In the genomic region with DNA sequence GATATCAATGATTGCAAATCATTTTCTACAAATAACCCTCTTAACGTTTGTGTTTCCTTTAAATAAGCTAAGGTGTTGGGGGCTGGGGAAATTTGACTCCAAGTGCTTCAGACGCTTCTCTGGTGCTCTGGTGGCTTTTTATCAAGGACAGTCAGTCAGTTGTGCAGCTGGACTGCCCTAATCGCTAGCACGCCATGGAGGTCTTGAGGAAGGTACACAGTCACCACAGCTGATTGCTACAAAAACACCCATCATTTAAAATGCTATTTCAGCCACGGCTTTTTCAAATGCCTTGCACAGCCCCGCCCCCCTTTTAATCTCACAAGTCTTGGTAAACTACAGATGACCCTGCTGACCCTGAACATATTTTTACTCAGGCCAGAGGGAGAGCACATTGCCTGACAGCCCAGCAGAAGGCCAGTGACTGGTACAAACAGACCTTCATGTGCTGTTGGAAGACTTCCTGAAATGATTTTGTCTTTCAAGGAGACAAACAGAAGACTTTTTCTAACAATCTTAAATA, we compare ENCODE assay signal across 11 mouse cellular contexts. TPM values are rescaled to one million over a fixed set of nuclear protein-coding genes. Genes with fewer than 3 reads are reported as not detected.
DNase-seq lines count a peak whose midpoint lies in the region; ATAC-seq and TF ChIP-seq lines count a peak whose summit lies in the region.
"Had no signal": no experiment of that assay in that cellular context is flagged by ENCODE, and none has a peak within 500 bp of the region (broad histone marks: within the 10 kb centered on the region; RNA-seq: fewer than 3 reads in every experiment).

No protein-coding gene starts in this region.

- 0 out of 2 replicates have a peak, but pooled peaks cover 7% of the 10 kb centered on the region for H3K9me3 ChIP-seq in heart, embryonic 12.5 days (replicated peaks)
- H3K9me3 ChIP-seq in stomach, embryonic 14.5 days (ENCODE audit: control insufficient read depth, low read depth, low read length): no peaks in the 10 kb centered on the region; the same call in 1 of the 2 replicates
- H3K9me3 ChIP-seq in stomach, postnatal 0 days (ENCODE audit: control insufficient read depth, low read length): no peaks in the 10 kb centered on the region
- H3K9me3 ChIP-seq in liver, embryonic 13.5 days (replicated peaks): no peaks in the 10 kb centered on the region
- no peaks in the 10 kb centered on the region for H3K9me3 ChIP-seq in forebrain, embryonic 15.5 days
- H3K9me3 ChIP-seq: limb, embryonic 12.5 days had no signal

- no peak overlapping the region for H3K4me3 ChIP-seq in heart, embryonic 12.5 days
- no peak overlapping the region for H3K4me3 ChIP-seq in stomach, embryonic 14.5 days (ENCODE audit: low read depth, low read length)
- H3K4me3 ChIP-seq in stomach, postnatal 0 days (ENCODE audit: low read depth, low read length): no peak overlapping the region
- H3K4me3 ChIP-seq in liver, embryonic 13.5 days (replicated peaks): no peak overlapping the region
- no peak overlapping the region for H3K4me3 ChIP-seq in forebrain, embryonic 15.5 days
- H3K4me3 ChIP-seq: limb, embryonic 12.5 days had no signal

- DNase-seq in heart, adult 8-10 months (ENCODE audit: low spot score): no peak
- no peak for DNase-seq in stomach, postnatal 0 days (ENCODE audit: low spot score)
- DNase-seq in liver, embryonic 13.5 days: peak; percentile 21
- no peak for DNase-seq in T-cell, adult 2 months (ENCODE audit: low spot score)
- no peak for DNase-seq in urinary bladder, postnatal 36 days (ENCODE audit: low spot score in 2 of 2)
- DNase-seq: cerebellum, adult 8-10 months had no signal

- ATAC-seq in heart, embryonic 12.5 days (ENCODE audit: insufficient number of reproducible peaks, low FRiP score): no peak
- ATAC-seq in stomach, embryonic 14.5 days (ENCODE audit: insufficient number of reproducible peaks, insufficient read depth, low FRiP score, low read depth): no peak
- ATAC-seq in stomach, postnatal 0 days (ENCODE audit: low FRiP score, low TSS enrichment): no peak
- peak; percentile 68 for ATAC-seq in liver, embryonic 13.5 days (ENCODE audit: low read depth)
- ATAC-seq in forebrain, embryonic 15.5 days (replicated peaks): no peak

- H3K9ac ChIP-seq in heart, embryonic 12.5 days: no peak overlapping the region
- no peak overlapping the region for H3K9ac ChIP-seq in stomach, embryonic 14.5 days (replicated peaks; ENCODE audit: low read depth, low read length)
- H3K9ac ChIP-seq in stomach, postnatal 0 days (ENCODE audit: low read length): no peak overlapping the region
- H3K9ac ChIP-seq in liver, embryonic 13.5 days: no peak overlapping the region
- H3K9ac ChIP-seq in forebrain, embryonic 15.5 days (replicated peaks): no peak overlapping the region
- H3K9ac ChIP-seq: hindbrain, embryonic 14.5 days; limb, embryonic 12.5 days had no signal

- peaks cover 22% of the 10 kb centered on the region for H3K4me1 ChIP-seq in heart, embryonic 12.5 days (replicated peaks)
- peaks cover 9% of the 10 kb centered on the region for H3K4me1 ChIP-seq in stomach, embryonic 14.5 days (ENCODE audit: control insufficient read depth, insufficient read depth, low read length)
- 0 out of 2 replicates have a peak, but pooled peaks cover 2% of the 10 kb centered on the region for H3K4me1 ChIP-seq in stomach, postnatal 0 days (replicated peaks; ENCODE audit: control insufficient read depth, insufficient read depth)
- peaks cover 27% of the 10 kb centered on the region for H3K4me1 ChIP-seq in liver, embryonic 13.5 days (replicated peaks)
- peaks cover 4% of the 10 kb centered on the region; the same call in 1 of the 2 replicates for H3K4me1 ChIP-seq in forebrain, embryonic 15.5 days

- no peak for TF ChIP-seq EP300 in stomach, postnatal 0 days (optimal IDR thresholded peaks at IDR 0.05)

- peak overlapping the region; percentile 54; the same call in 1 of the 2 replicates for H3K27ac ChIP-seq in heart, embryonic 12.5 days (ENCODE audit: poor library complexity, severe bottlenecking)
- peak overlapping the region; percentile 44; the same call in 1 of the 2 replicates for H3K27ac ChIP-seq in stomach, embryonic 14.5 days (ENCODE audit: low read length)
- H3K27ac ChIP-seq in stomach, postnatal 0 days (replicated peaks): no peak overlapping the region
- H3K27ac ChIP-seq in liver, embryonic 13.5 days: peak overlapping the region; percentile 64
- H3K27ac ChIP-seq in forebrain, embryonic 15.5 days (replicated peaks): no peak overlapping the region
- H3K27ac ChIP-seq: hindbrain, embryonic 14.5 days; limb, embryonic 12.5 days had no signal

- 22% methylated on average over 6 of the region's 6 CpGs for WGBS in heart, embryonic 12.5 days
- 17% methylated on average over 6 of the region's 6 CpGs for WGBS in stomach, embryonic 14.5 days
- WGBS in stomach, postnatal 0 days: 22% methylated on average over 6 of the region's 6 CpGs
- 25% methylated on average over 6 of the region's 6 CpGs for WGBS in liver, embryonic 13.5 days (ENCODE audit: insufficient replicate concordance)
- WGBS in forebrain, embryonic 15.5 days: 82% methylated on average over 6 of the region's 6 CpGs

- peaks cover 24% of the 10 kb centered on the region for H3K36me3 ChIP-seq in heart, embryonic 12.5 days
- H3K36me3 ChIP-seq in stomach, embryonic 14.5 days (ENCODE audit: control insufficient read depth, insufficient read depth, low read length): no peaks in the 10 kb centered on the region
- H3K36me3 ChIP-seq in stomach, postnatal 0 days (ENCODE audit: control insufficient read depth, insufficient read depth, low read length): no peaks in the 10 kb centered on the region
- peaks cover 12% of the 10 kb centered on the region; the same call in 1 of the 2 replicates for H3K36me3 ChIP-seq in liver, embryonic 13.5 days
- no peaks in the 10 kb centered on the region for H3K36me3 ChIP-seq in forebrain, embryonic 15.5 days

- no peak for TF ChIP-seq CTCF in stomach, postnatal 0 days (IDR thresholded peaks at IDR 0.05; ENCODE audit: low read depth)

- no peaks in the 10 kb centered on the region for H3K27me3 ChIP-seq in heart, embryonic 12.5 days (replicated peaks)
- H3K27me3 ChIP-seq in stomach, embryonic 14.5 days (ENCODE audit: control insufficient read depth, insufficient read depth, low read length): no peaks in the 10 kb centered on the region
- no peaks in the 10 kb centered on the region for H3K27me3 ChIP-seq in stomach, postnatal 0 days (ENCODE audit: control insufficient read depth, insufficient read depth, low read length)
- H3K27me3 ChIP-seq in liver, embryonic 13.5 days: no peaks in the 10 kb centered on the region
- H3K27me3 ChIP-seq in forebrain, embryonic 15.5 days: no peaks in the 10 kb centered on the region
- H3K27me3 ChIP-seq: limb, embryonic 12.5 days had no signal

- peak overlapping the region; percentile 19; the same call in 1 of the 2 replicates for H3K4me2 ChIP-seq in heart, embryonic 12.5 days
- no peak overlapping the region for H3K4me2 ChIP-seq in stomach, embryonic 14.5 days (replicated peaks; ENCODE audit: low read depth, low read length)
- no peak overlapping the region for H3K4me2 ChIP-seq in stomach, postnatal 0 days (replicated peaks; ENCODE audit: low read depth)
- H3K4me2 ChIP-seq in liver, embryonic 13.5 days: peak overlapping the region; percentile 32; the same call in 1 of the 2 replicates
- H3K4me2 ChIP-seq in forebrain, embryonic 15.5 days (replicated peaks): no peak overlapping the region
- H3K4me2 ChIP-seq: hindbrain, embryonic 14.5 days; limb, embryonic 12.5 days had no signal

RNA-seq across cellular contexts. Expression of gene Thumpd2, which starts 2.5 kb away (rescaled TPM):
- 10.5 and 11.6 TPM in 2 replicates for polyA plus RNA-seq in heart, embryonic 12.5 days (2016; fragmentation: Nextera tagmentation; extraction: Ambion mirVana)
- total RNA-seq in heart, adult 8-10 months (2022): 1 to 10 TPM; 4.1 to 4.7 (median 4.3) TPM
- 13.0 and 15.2 TPM in 2 replicates for polyA plus RNA-seq in stomach, embryonic 14.5 days (2014; fragmentation: Nextera tagmentation; extraction: Ambion mirVana)
- polyA plus RNA-seq in stomach, postnatal 0 days (2015; fragmentation: Nextera tagmentation; extraction: Ambion mirVana): 6.9 and 7.5 TPM in 2 replicates
- 7.8 and 10.5 TPM in 2 replicates for polyA plus RNA-seq in liver, embryonic 13.5 days (2015; fragmentation: Nextera tagmentation; extraction: Ambion mirVana)
- polyA plus RNA-seq in forebrain, embryonic 15.5 days (2015; fragmentation: Nextera tagmentation; extraction: Ambion mirVana): 11.4 TPM in 2 replicates

Comparison
In these comparisons a context has a peak if more than half of its experiments do, and no peak if none do; other contexts are left out.
1. H3K27ac ChIP-seq: peak in heart, embryonic 12.5 days (single experiment), stomach, embryonic 14.5 days (single experiment) and liver, embryonic 13.5 days (single experiment); none in stomach, postnatal 0 days (single experiment) and forebrain, embryonic 15.5 days (single experiment).
2. H3K4me2 ChIP-seq: peak in heart, embryonic 12.5 days (single experiment) and liver, embryonic 13.5 days (single experiment); none in stomach, embryonic 14.5 days (single experiment), stomach, postnatal 0 days (single experiment) and forebrain, embryonic 15.5 days (single experiment).